Mouse (Mus musculus): ENCODE results near the gene St3gal2. TPM values are rescaled to one million over a fixed set of nuclear protein-coding genes. Genes with fewer than 3 reads are reported as not detected.
"Not testable (repeated sequence)": the region's sequence is repeated elsewhere in the genome, so short reads cannot be mapped to it uniquely, and the experiment has no call there.

St3gal2 gene
- 10 to 100 TPM in 1 of 2 experiments, 1 to 10 TPM in 1; 8.7 to 10.1 TPM for polyA plus RNA-seq (2017; shearing (Covaris generic))

DNA sequence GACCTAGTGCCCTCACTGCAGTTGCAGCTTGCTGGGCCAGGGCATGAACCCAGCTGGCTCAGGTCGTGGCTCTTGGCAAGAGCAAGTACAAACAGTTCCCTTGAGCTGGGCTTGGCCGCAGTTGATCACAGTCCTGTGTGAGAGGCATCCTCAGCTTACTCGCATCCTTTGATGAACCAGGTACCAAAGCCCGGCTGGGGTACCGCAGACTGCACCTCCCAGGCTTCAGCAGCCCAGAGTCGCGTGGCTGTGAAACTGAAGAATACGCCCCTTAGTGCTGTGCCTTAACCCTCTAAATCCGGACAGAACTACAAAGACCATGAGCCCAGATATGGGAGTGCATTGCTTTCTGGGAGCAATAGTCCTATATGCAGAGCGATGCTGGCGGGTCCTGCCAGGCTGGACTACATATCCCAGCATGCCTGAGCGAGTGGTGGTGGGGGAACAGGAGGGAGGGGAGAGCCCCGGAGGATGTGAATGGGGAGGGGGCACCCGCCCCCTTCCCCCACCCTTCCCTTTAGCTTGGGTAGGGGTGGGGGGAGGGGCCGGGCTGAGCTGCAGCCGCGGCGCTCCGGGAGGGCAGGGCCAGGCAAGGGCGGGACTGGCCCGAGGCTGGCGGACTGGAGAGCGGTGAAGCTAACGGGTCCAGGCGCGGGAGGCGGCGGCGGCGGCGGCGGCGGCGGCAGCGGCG lies at the start of gene St3gal2:
TSS of gene St3gal2 (plus strand) at position 582 of the 691 bp plus-strand sequence.
- ATAC-seq = peak; percentile 94

- ATAC-seq = no peak
Observed at GRCm38 (mm10) chr8:110870501-110870900, 49.2 kb upstream of the St3gal2 start.

DNA sequence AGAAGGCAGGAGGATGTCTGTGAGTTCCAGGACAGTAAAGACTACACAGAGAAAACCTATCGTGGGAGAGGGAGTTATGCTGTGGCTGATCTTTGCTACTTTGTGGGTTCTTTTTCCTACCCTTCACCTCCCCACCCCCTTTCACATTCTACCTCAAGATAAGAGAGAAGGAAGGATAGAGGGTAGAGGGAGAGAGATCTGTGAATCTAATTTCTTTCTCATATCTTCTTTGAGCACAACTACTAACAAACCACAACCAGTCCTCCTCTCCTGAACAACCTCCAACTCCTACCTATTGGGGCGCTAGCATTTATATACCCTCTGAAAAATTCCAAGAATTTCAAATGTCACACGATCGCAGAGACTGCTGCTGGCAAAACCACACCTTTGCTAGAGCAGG lies 41.9 kb upstream of the St3gal2 start:
- ATAC-seq = no peak

GRCm38 (mm10) chr8:110881741-110882310 lies 37.9 kb upstream of the St3gal2 start:
- ATAC-seq = no peak

DNA sequence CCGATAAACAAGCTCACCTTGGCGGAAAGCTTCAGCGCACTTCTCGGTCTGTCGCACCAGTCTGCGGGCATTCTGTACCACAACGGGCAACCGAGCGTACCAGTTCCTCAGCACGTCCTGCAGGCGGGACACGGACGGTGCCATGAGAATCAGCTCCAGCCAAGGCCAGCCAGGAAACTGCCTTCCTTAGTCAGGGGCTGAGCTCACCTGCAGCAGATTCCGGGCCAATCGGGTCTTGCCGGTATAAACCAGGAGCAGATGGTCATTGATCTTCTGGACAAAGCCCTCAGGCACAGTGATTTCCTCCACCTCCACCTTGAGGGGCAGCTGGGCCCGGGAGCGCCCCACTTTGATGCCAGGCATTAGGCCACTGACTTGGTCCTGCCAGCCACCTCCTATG lies 35.9 kb upstream of the St3gal2 start:
- no peak for ATAC-seq

DNA sequence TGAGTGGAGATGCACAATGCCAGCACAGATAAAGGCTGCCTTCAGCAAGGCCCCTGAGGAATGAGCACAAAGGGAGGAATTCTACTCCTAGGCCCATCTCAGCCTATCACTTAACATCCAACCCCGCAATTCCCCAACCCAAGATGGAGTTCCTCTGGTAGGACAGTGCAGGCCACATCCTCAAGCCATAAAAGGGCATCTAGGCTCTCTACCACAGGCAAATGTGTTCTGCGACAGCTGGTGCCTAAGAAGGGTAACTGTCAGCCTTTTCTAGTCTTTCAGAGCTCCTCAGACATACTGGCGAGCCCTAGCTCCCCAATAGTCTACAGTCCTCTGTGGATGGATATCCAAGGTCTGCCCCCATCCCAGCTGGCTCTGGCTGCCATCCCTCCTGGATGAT lies 33.1 kb upstream of the St3gal2 start:
- ATAC-seq = no peak

GRCm38 (mm10) chr8:110887551-110887950 lies 32.2 kb upstream of the St3gal2 start:
- ATAC-seq = no peak

DNA sequence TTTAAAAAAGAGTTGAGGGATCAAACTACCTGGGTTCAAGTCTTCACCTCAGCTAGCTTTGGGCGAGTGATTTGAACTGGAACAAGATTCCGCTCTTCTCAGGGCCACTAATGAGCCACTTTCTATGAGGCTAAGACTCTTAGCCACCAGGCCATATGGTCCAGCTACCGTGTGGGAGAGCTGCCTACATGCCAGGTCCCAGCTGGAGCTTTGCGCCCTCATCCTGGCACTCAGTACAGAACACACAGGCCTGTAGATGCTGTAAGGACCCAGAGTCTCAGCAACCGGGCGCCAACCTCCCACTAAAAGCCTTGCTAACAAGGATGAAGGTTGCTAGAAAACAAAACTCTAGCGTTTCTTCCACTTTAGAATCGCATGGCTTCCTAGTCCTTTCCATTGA lies 31.3 kb upstream of the St3gal2 start:
- no peak for ATAC-seq

DNA sequence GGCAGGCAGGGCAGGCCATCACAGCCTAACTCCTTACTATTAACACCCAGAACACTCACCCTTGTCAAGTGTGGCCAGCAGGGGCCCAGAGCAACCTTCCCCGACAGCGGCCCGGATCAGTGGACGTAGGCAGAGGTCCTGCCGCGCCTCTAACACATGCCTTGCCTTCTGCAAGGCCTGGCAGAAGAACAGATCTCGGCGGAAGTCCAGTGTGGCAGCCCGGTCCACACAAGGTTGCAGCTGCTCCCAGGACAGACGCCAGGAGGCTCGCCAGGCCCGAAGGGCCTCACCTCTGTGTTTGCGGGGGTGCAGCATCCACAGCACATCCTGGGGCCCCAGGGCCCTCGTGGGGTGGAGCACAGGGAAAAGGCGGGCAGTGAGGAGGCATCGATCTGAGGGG lies 30.9 kb upstream of the St3gal2 start:
- ATAC-seq = no peak

DNA sequence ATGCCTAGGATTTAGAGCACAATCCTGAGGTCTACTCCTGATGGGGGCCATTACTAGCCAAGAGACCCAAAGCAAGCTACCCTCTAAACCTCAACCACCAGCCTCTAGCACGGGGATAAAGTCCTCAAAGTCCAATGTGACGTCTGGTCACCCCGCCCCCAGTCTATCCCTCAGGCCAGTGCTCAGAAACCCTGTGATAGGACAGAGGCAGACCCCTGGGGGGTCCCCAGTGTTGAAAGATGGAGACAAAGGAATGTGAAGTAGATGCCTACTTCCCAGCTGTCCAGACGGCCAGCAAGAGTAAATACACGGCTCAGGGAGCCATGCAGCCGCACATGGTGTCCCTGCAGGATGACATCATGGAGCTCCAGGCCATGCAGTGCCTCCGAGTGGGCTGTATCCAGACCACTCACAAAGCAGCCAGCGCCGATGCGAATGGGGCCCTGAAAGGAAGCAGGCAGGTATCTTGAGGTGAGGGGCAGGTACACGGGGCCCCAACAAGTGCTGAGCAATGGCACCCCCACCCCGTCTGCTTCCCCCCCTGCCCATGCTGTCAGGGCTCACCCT lies 29.7 kb upstream of the St3gal2 start:
- ATAC-seq = no peak

DNA sequence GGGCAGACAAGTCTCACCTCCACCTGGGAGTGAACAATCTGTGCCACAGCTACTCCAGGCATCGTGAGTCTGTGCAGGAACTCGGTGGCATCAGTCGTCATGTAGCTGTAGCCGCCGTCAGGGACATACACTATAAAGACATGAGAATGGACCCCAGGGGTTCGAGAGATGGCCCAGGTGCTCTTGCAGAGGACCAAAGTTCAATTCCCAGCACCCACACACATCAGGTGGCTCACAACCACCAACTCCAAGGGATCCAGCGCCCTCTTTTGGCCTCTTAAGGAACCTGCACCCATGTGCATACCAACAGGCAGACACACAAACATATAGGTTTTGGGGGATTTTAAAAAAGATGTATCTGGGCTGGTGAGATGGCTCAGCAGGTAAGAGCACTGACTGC lies 27.7 kb upstream of the St3gal2 start:
- ATAC-seq = no peak

GRCm38 (mm10) chr8:110892913-110893312 lies 26.8 kb upstream of the St3gal2 start:
- no peak for ATAC-seq

GRCm38 (mm10) chr8:110894851-110895250 lies 24.9 kb upstream of the St3gal2 start:
- no peak for ATAC-seq

DNA sequence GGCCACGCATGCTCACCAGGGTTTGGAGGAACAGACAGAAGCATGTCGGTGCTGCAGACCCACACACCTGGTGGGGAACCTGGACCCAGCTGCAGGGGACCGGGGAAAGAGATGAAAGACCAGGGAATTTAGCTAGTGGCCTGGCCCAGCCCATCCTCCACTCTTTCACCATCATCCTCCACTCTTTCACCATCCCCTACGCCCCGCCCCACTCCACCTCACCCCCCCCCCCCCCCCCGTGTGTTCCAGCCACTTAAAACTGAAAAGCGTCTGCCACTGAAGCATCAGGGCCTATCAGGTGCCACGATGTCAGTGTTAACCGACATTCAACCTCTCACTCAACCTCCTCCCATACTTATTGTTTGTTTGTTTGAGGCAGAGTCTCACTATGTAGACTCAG lies 24.5 kb upstream of the St3gal2 start:
- ATAC-seq = no peak

- ATAC-seq = no peak
Observed at GRCm38 (mm10) chr8:110895812-110896211, 23.9 kb upstream of the St3gal2 start.

- no peak for ATAC-seq
Observed at GRCm38 (mm10) chr8:110897495-110897894, 22.2 kb upstream of the St3gal2 start.

GRCm38 (mm10) chr8:110901056-110901455 lies 18.7 kb upstream of the St3gal2 start:
- no peak for ATAC-seq

DNA sequence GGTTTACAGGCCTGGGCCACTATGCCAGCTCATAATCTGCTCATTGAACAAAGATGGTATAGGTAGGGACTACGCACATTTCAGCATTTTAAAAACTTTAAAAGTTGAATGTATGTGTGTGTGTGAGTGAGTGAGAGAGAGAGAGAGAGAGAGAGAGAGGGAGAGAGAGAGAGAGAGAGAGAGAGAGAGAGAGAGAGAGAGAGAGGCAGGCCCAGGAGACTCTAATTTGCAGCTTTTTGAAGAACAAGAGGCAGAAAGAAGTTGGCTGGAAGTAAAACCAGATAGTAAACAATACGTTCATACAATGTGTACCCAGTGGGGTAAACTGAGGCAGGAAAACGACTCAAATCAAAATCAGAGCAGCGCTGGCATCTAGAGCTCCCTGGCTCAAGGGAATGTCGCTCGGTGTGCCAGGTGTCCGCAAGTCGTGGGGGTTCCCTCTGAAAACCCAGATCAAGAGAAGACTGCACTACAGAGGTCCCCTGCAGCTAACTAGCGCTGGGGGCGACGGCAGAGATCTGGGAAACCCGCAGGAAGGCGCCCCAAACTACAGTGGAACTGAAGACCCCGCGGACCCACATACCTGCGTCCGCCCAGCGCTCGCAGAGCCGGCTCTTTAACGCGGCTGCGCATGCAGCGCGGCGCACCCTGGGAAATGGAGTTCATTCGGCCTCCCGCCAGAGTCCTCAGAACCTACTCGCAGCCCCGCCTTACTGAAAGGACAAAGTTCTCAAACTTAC lies 17.7 kb upstream of the St3gal2 start, which contains the start of gene Fuk:
TSS of gene Fuk (minus strand) at position 650 of the 740 bp plus-strand sequence.
- peak; percentile 97 for ATAC-seq

DNA sequence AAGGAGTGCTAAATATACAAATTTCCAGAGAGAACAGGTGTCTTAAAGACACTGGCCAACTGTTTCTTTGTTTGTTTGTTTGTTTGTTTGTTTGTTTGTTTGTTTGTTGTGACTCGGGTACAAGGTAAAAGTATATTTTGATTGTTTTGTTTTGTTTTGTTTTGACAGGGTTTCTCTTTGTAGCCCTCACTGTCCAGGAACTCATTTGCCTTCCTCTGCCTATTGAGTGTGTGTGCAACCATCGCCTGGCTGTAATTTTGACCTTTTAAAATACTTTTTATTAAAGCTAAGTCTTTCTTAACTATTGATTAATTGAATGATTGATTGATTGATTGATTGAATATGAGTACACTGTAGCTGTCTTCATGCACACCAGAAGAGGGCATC lies 17.1 kb upstream of the St3gal2 start:
- no peak for ATAC-seq

- ATAC-seq = no peak
Observed at GRCm38 (mm10) chr8:110905404-110905803, 14.3 kb upstream of the St3gal2 start.

- no peak for ATAC-seq
Observed at GRCm38 (mm10) chr8:110906682-110907081, 13.0 kb upstream of the St3gal2 start.

- not testable (repeated sequence) for ATAC-seq
Observed at GRCm38 (mm10) chr8:110909850-110910249, 9.9 kb upstream of the St3gal2 start.
